ENCODE assay signal across 18 mouse cellular contexts in the genomic region with DNA sequence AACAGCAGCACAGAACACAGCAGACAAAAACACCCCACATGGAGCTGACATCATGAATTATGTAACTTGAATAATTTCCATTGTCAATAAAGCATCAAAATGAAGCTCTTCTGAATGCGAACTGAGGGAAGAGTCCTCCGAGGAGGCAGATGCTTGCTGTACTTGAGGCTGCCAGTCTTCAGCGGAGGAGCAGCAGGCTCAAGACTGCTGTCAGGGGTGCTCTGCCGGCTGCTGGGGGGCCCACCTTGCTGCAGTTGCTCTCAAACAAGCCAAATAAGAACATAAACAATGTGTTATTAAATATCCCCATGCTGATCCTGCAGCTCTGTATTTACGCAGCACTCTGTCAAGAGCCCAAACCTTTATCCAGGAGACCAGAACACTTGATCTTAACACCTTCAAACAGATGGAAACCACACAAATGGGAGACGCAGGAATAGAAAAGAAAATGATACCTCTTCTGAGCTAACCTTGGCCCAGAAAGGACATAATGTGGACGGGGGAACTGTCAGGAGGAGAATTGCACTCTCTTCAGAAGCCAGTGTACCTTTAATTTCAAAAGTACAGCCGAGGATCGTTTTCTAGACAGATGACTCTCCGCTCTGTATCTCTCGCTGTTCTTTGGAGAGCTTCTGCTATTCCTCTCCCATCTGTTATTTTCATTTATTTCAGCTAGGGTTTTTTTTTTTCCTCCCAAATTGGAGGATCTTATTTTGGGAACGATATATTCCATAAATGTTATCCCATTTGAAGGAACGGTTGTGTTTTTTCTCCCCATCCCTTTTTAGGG.
DNase-seq lines count a peak whose midpoint lies in the region; ATAC-seq lines count a peak whose summit lies in the region.
"Had no signal": no experiment of that assay in that cellular context is flagged by ENCODE, and none has a peak within 500 bp of the region (broad histone marks: within the 10 kb centered on the region; RNA-seq: fewer than 3 reads in every experiment).

No protein-coding gene starts in this region.

- no peaks in the 10 kb centered on the region for H3K9me3 ChIP-seq in forebrain, embryonic 15.5 days
- H3K9me3 ChIP-seq in forebrain, embryonic 10.5 days = no peaks in the 10 kb centered on the region
- H3K9me3 ChIP-seq: embryonic facial prominence, embryonic 13.5 days; hindbrain, embryonic 12.5 days; intestine, embryonic 15.5 days; liver, embryonic 13.5 days; neural tube, embryonic 15.5 days had no signal

- H3K4me3 ChIP-seq in forebrain, embryonic 15.5 days = no peak overlapping the region
- H3K4me3 ChIP-seq in forebrain, embryonic 10.5 days = no peak overlapping the region
- H3K4me3 ChIP-seq: embryonic facial prominence, embryonic 13.5 days; hindbrain, embryonic 12.5 days; intestine, embryonic 15.5 days; liver, embryonic 13.5 days; neural tube, embryonic 15.5 days had no signal

- peak overlapping the region; percentile 23; the same call in 1 of the 2 replicates for H3K27ac ChIP-seq in forebrain, embryonic 15.5 days (replicated peaks)
- no peak overlapping the region for H3K27ac ChIP-seq in forebrain, embryonic 10.5 days
- H3K27ac ChIP-seq: embryonic facial prominence, embryonic 13.5 days; hindbrain, embryonic 12.5 days; intestine, embryonic 15.5 days; kidney, postnatal 0 days; liver, embryonic 13.5 days; neural tube, embryonic 15.5 days had no signal

- no peak overlapping the region for H3K4me2 ChIP-seq in forebrain, embryonic 15.5 days (replicated peaks)
- H3K4me2 ChIP-seq: embryonic facial prominence, embryonic 13.5 days; hindbrain, embryonic 12.5 days; intestine, embryonic 15.5 days; liver, embryonic 13.5 days; neural tube, embryonic 15.5 days had no signal

- H3K27me3 ChIP-seq in forebrain, embryonic 15.5 days = no peaks in the 10 kb centered on the region
- H3K27me3 ChIP-seq in forebrain, embryonic 10.5 days (ENCODE audit: poor library complexity, severe bottlenecking) = no peaks in the 10 kb centered on the region
- H3K27me3 ChIP-seq: embryonic facial prominence, embryonic 13.5 days; hindbrain, embryonic 12.5 days; intestine, embryonic 15.5 days; liver, embryonic 13.5 days; neural tube, embryonic 15.5 days had no signal

- no peak for DNase-seq in forebrain, embryonic 10.5 days (ENCODE audit: extremely low spot score, low spot score)
- peak; percentile 13 to 54 for DNase-seq in frontal cortex, postnatal 36 days (ENCODE audit: low spot score in 2 of 2)
- DNase-seq in layer of hippocampus, postnatal 25 days (ENCODE audit: extremely low spot score in 1 of 2, low spot score in 1 of 2) = peak; percentile 15 to 35
- peak; percentile 21 for DNase-seq in right cerebral cortex, postnatal 25 days
- no peak for DNase-seq in Muller cell, postnatal 12 days (ENCODE audit: inconsistent ontology term)
- DNase-seq in lung, postnatal 25 days (ENCODE audit: low spot score) = no peak
- no peak for DNase-seq in urinary bladder, postnatal 10 days (ENCODE audit: low spot score)
- DNase-seq: cerebellum, adult 11-12 months; gastrocnemius, postnatal 10 days; liver, embryonic 13.5 days; lung, postnatal 14 days; retina, postnatal 1 day had no signal

- ATAC-seq in forebrain, embryonic 15.5 days (replicated peaks) = no peak
- ATAC-seq: intestine, embryonic 15.5 days had no signal

- H3K9ac ChIP-seq in forebrain, embryonic 15.5 days (replicated peaks) = no peak overlapping the region
- H3K9ac ChIP-seq: embryonic facial prominence, embryonic 13.5 days; hindbrain, embryonic 12.5 days; intestine, embryonic 15.5 days; liver, embryonic 13.5 days; neural tube, embryonic 15.5 days had no signal

- H3K36me3 ChIP-seq in forebrain, embryonic 15.5 days = no peaks in the 10 kb centered on the region
- no peaks in the 10 kb centered on the region for H3K36me3 ChIP-seq in forebrain, embryonic 10.5 days (replicated peaks)
- H3K36me3 ChIP-seq: embryonic facial prominence, embryonic 13.5 days; hindbrain, embryonic 12.5 days; intestine, embryonic 15.5 days; liver, embryonic 13.5 days; neural tube, embryonic 15.5 days had no signal

- peaks cover 5% of the 10 kb centered on the region; the same call in 1 of the 2 replicates for H3K4me1 ChIP-seq in forebrain, embryonic 15.5 days
- H3K4me1 ChIP-seq in forebrain, embryonic 10.5 days = no peaks in the 10 kb centered on the region
- H3K4me1 ChIP-seq: embryonic facial prominence, embryonic 13.5 days; intestine, embryonic 15.5 days; neural tube, embryonic 15.5 days had no signal

- 69% methylated on average over 13 of the region's 13 CpGs for WGBS in forebrain, embryonic 15.5 days
- 91% methylated on average over 13 of the region's 13 CpGs for WGBS in forebrain, embryonic 10.5 days

Comparison
In these comparisons a context has a peak if more than half of its experiments do, and no peak if none do; other contexts are left out.
1. DNase-seq: peak in frontal cortex, postnatal 36 days (2 of 2), layer of hippocampus, postnatal 25 days (2 of 2) and right cerebral cortex, postnatal 25 days (single experiment); none in forebrain, embryonic 10.5 days (single experiment), Muller cell, postnatal 12 days (single experiment), lung, postnatal 25 days (single experiment) and urinary bladder, postnatal 10 days (single experiment).